Mouse (Mus musculus) hindbrain, embryonic 16.5 days (tissue): Measurements from ENCODE around the gene Sipa1l3. TPM values are rescaled to one million over a fixed set of nuclear protein-coding genes. Genes with fewer than 3 reads are reported as not detected.

Experiments
- ATAC-seq: fragments of 200-750 bp; cut with Nextera tagmentation; 2 replicates; pipeline ENCODE4 v1.8.0; 2017; ENCODE audit warnings: moderate TSS enrichment, moderate library complexity
- H3K27ac ChIP-seq: fragments of 300-500 bp; sonication (generic); 2 replicates; pipeline ENCODE4 v1.5.1; 2014; ENCODE audit warnings: low read depth, mild to moderate bottlenecking, control low read depth, low read length, moderate library complexity
- H3K27me3 ChIP-seq: fragments of 300-500 bp; sonication (generic); replicated peaks from 2 replicates; pipeline ENCODE4 v1.6.1; 2014; ENCODE audit warnings: low read length; ENCODE audit not compliant: control insufficient read depth, insufficient read depth
- H3K36me3 ChIP-seq: fragments of 300-500 bp; sonication (generic); 2 replicates; pipeline ENCODE4 v1.6.1; 2014; ENCODE audit warnings: mild to moderate bottlenecking, low read length, moderate library complexity, mixed read lengths; ENCODE audit not compliant: control insufficient read depth, insufficient read depth
- H3K4me1 ChIP-seq: fragments of 300-500 bp; sonication (generic); 2 replicates; pipeline ENCODE4 v1.6.1; 2014; ENCODE audit warnings: low read depth, low read length; ENCODE audit not compliant: control insufficient read depth, insufficient read depth
- H3K4me2 ChIP-seq: fragments of 300-500 bp; sonication (generic); 2 replicates; pipeline ENCODE4 v1.6.1; 2014; ENCODE audit warnings: mild to moderate bottlenecking, low read length, control low read depth, moderate library complexity
- H3K4me3 ChIP-seq: fragments of 300-500 bp; sonication (generic); 2 replicates; pipeline ENCODE4 v1.5.1; 2014; ENCODE audit warnings: mild to moderate bottlenecking, low read length, control low read depth, moderate library complexity
- H3K9ac ChIP-seq: fragments of 300-500 bp; sonication (generic); 2 replicates; pipeline ENCODE4 v1.6.1; 2014; ENCODE audit warnings: low read depth, mild to moderate bottlenecking, control low read depth, low read length, moderate library complexity
- H3K9me3 ChIP-seq: fragments of 300-500 bp; sonication (generic); 2 replicates; pipeline ENCODE4 v1.6.1; 2014; ENCODE audit warnings: mild to moderate bottlenecking, low read length, moderate library complexity; ENCODE audit not compliant: control insufficient read depth
- WGBS: fragments of 180-500 bp; shearing (Covaris S2); extraction: QIAGEN DNeasy Blood & Tissue Kit; methylation state at CpG from one replicate; pipeline ENCODE4 v1.1.7; 2014; 5-methylcytosine and 5-hydroxymethylcytosine counted together
- polyA plus RNA-seq: library from polyadenylated mRNA; unstranded; fragments of >200 nt; fragmentation: Nextera tagmentation; extraction: Ambion mirVana; gene quantifications from 2 replicates; pipeline ENCODE4 v1.2.1, GENCODE M21; 2015

The Sipa1l3 gene
- polyA plus RNA-seq, 1 experiment from 2014 or later = 23.1 TPM

GRCm38 (mm10) chr7:29291616-29292457, 226.6 kb downstream of the Sipa1l3 start:
- Histone ChIP-seq H3K4me1 (peaks cover 9% of the 10 kb centered on the region), H3K9me3 (no peaks in the 10 kb centered on the region), H3K4me2 (no peak overlapping the region; the same call in 1 of the 2 replicates), H3K4me3 (no peak overlapping the region), H3K9ac (0 out of 2 replicates have a peak overlapping the region, but pooled peaks have one; percentile 38), H3K27ac (peak overlapping the region; percentile 59), H3K36me3 (no peaks in the 10 kb centered on the region), H3K27me3 (no peaks in the 10 kb centered on the region)
- 0 out of 2 replicates have a peak, but pooled peaks have one; percentile 22 for ATAC-seq
- WGBS = 23% methylated on average over 7 of the region's 7 CpGs

- 0 out of 2 replicates have a peak, but pooled peaks have one; percentile 7 for ATAC-seq
- 32% methylated on average over 11 of the region's 11 CpGs for WGBS
- no peaks in the 10 kb centered on the region for H3K36me3 ChIP-seq
- H3K4me2 ChIP-seq = no peak overlapping the region
- no peaks in the 10 kb centered on the region for H3K27me3 ChIP-seq
- H3K27ac ChIP-seq = peak overlapping the region; percentile 59
- no peak overlapping the region for H3K4me3 ChIP-seq
- H3K9me3 ChIP-seq = no peaks in the 10 kb centered on the region
- peaks cover 9% of the 10 kb centered on the region for H3K4me1 ChIP-seq
- H3K9ac ChIP-seq = peak overlapping the region; percentile 38; the same call in 1 of the 2 replicates
Observed at GRCm38 (mm10) chr7:29290691-29291485, 227.6 kb downstream of the Sipa1l3 start.

- WGBS = 79% methylated on average over 6 of the region's 6 CpGs
- peak overlapping the region; percentile 76; the same call in 1 of the 2 replicates for H3K4me2 ChIP-seq
- no peak overlapping the region for H3K9ac ChIP-seq
- no peak for ATAC-seq
- H3K4me3 ChIP-seq = no peak overlapping the region
- no peak overlapping the region for H3K27ac ChIP-seq
- H3K4me1 ChIP-seq = peaks cover 9% of the 10 kb centered on the region
- H3K27me3 ChIP-seq = no peaks in the 10 kb centered on the region
- no peaks in the 10 kb centered on the region for H3K9me3 ChIP-seq
- no peaks in the 10 kb centered on the region for H3K36me3 ChIP-seq
Observed at GRCm38 (mm10) chr7:29289856-29290255, 228.6 kb downstream of the Sipa1l3 start.

GRCm38 (mm10) chr7:29288942-29289638, 229.4 kb downstream of the Sipa1l3 start, which contains the start of gene Ppp1r14a:
Gene Ppp1r14a (plus strand): TSS chr7:29289308.
- no peaks in the 10 kb centered on the region for H3K36me3 ChIP-seq
- no peak within 1 kb of the TSS for H3K27ac ChIP-seq
- no peaks in the 10 kb centered on the region for H3K27me3 ChIP-seq
- under 1% methylated on average over 43 of the region's 59 CpGs for WGBS
- peak within 1 kb of the TSS; percentile 51 for H3K4me3 ChIP-seq
- H3K9ac ChIP-seq = peak within 1 kb of the TSS; percentile 69
- H3K4me1 ChIP-seq = peaks cover 9% of the 10 kb centered on the region
- H3K9me3 ChIP-seq = no peaks in the 10 kb centered on the region
- peak within 1 kb of the TSS; percentile 76 for H3K4me2 ChIP-seq
- ATAC-seq = peak; percentile 37; the same call in 1 of the 2 replicates

- Histone ChIP-seq H3K9me3 (no peaks in the 10 kb centered on the region), H3K4me3 (no peak overlapping the region), H3K36me3 (no peaks in the 10 kb centered on the region), H3K4me2 (no peak overlapping the region), H3K27ac (no peak overlapping the region), H3K4me1 (peaks cover 6% of the 10 kb centered on the region), H3K9ac (no peak overlapping the region), H3K27me3 (no peaks in the 10 kb centered on the region)
- 93% methylated on average over 2 of the region's 2 CpGs for WGBS
- no peak for ATAC-seq
Observed at GRCm38 (mm10) chr7:29288079-29288478, 230.4 kb downstream of the Sipa1l3 start.

GRCm38 (mm10) chr7:29287481-29287880, 231.0 kb downstream of the Sipa1l3 start:
- peaks cover 6% of the 10 kb centered on the region for H3K4me1 ChIP-seq

GRCm38 (mm10) chr7:29284523-29284922, 233.9 kb downstream of the Sipa1l3 start:
- WGBS = 96% methylated on average over 6 of the region's 6 CpGs
- no peak for ATAC-seq
- Histone ChIP-seq H3K9me3 (no peaks in the 10 kb centered on the region), H3K27me3 (peaks cover 4% of the 10 kb centered on the region; the same call in 1 of the 2 replicates), H3K4me3 (no peak overlapping the region), H3K4me2 (no peak overlapping the region), H3K9ac (no peak overlapping the region), H3K36me3 (no peaks in the 10 kb centered on the region), H3K27ac (no peak overlapping the region), H3K4me1 (peaks cover 12% of the 10 kb centered on the region)

More at GRCm38 (mm10) chr7:29287481-29287880, 231.0 kb downstream of the Sipa1l3 start:
- Histone ChIP-seq H3K36me3 (no peaks in the 10 kb centered on the region), H3K9me3 (no peaks in the 10 kb centered on the region), H3K27me3 (peaks cover 3% of the 10 kb centered on the region; the same call in 1 of the 2 replicates), H3K27ac (no peak overlapping the region), H3K4me2 (no peak overlapping the region), H3K4me3 (no peak overlapping the region), H3K9ac (no peak overlapping the region)
- ATAC-seq = no peak
- WGBS = 85% methylated on average over 7 of the region's 7 CpGs

- Histone ChIP-seq H3K4me1 (peaks cover 7% of the 10 kb centered on the region), H3K27ac (no peak overlapping the region), H3K9ac (no peak overlapping the region), H3K27me3 (peaks cover 4% of the 10 kb centered on the region; the same call in 1 of the 2 replicates), H3K9me3 (no peaks in the 10 kb centered on the region), H3K36me3 (no peaks in the 10 kb centered on the region), H3K4me3 (no peak overlapping the region), H3K4me2 (no peak overlapping the region)
- no peak for ATAC-seq
- WGBS = 84% methylated on average over 4 of the region's 4 CpGs
Observed at GRCm38 (mm10) chr7:29283876-29284275, 234.6 kb downstream of the Sipa1l3 start.
